Mouse (Mus musculus): ENCODE measurements around the gene Sec1. TPM values are rescaled to one million over a fixed set of nuclear protein-coding genes. Genes with fewer than 3 reads are reported as not detected.

Sec1 gene
- polyA plus RNA-seq, 1 experiment from 2014 or later: 0.74 TPM

- Histone ChIP-seq H3K9ac (ENCODE audit: low read length) (no peak overlapping the region), H3K4me2 (ENCODE audit: low read depth, low read length) (no peak overlapping the region; the same call in 1 of the 2 replicates), H3K9me3 (ENCODE audit: control insufficient read depth, low read length) (no peaks in the 10 kb centered on the region), H3K4me1 (replicated peaks; ENCODE audit: control insufficient read depth, insufficient read depth, low read length) (peaks cover 43% of the 10 kb centered on the region), H3K27me3 (ENCODE audit: control insufficient read depth, insufficient read depth, low read depth, low read length) (peaks cover 30% of the 10 kb centered on the region), H3K27ac (ENCODE audit: low read length) (no peak overlapping the region), H3K4me3 (ENCODE audit: low read length) (no peak overlapping the region), H3K36me3 (ENCODE audit: control insufficient read depth, insufficient read depth, low read length) (no peaks in the 10 kb centered on the region)
- ATAC-seq (ENCODE audit: low read depth): no peak
- WGBS: 85% methylated on average over 17 of the region's 17 CpGs
These were observed 8.8 kb upstream of the Sec1 start for GRCm38 (mm10) chr7:45702809-45703520.

- ATAC-seq (ENCODE audit: low read depth): no peak
- no peaks in the 10 kb centered on the region for H3K9me3 ChIP-seq (ENCODE audit: control insufficient read depth, low read length)
- H3K4me3 ChIP-seq (ENCODE audit: low read length): no peak overlapping the region
- H3K4me1 ChIP-seq (replicated peaks; ENCODE audit: control insufficient read depth, insufficient read depth, low read length): peaks cover 37% of the 10 kb centered on the region
- no peak overlapping the region for H3K4me2 ChIP-seq (ENCODE audit: low read depth, low read length)
- H3K36me3 ChIP-seq (ENCODE audit: control insufficient read depth, insufficient read depth, low read length): no peaks in the 10 kb centered on the region
- WGBS: 93% methylated on average over 11 of the region's 11 CpGs
- H3K9ac ChIP-seq (ENCODE audit: low read length): no peak overlapping the region
- peaks cover 30% of the 10 kb centered on the region for H3K27me3 ChIP-seq (ENCODE audit: control insufficient read depth, insufficient read depth, low read depth, low read length)
- no peak overlapping the region for H3K27ac ChIP-seq (ENCODE audit: low read length)
These were observed 8.1 kb upstream of the Sec1 start for GRCm38 (mm10) chr7:45702316-45702715.

DNA sequence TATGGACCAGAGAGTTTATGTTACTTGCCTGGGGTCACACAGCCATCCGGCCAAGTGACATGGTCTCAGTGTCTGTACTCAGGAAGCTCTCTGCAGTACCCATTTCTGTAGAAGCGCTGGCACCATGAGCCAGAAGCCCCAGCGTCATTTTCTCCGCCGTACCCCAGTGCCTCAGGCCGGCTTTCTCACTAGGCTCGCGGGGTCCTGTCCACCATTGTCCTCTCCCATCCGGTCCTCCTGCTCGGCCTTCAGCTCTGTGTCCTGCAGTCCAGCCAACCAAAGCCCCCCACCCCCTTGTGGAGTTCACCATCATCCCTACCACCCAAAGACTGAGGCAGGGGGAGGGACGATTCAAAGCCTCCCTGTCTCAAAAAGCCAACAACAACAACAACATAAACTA is 7.4 kb upstream of the Sec1 start:
- Histone ChIP-seq H3K4me2 (ENCODE audit: low read depth, low read length) (no peak overlapping the region), H3K9me3 (ENCODE audit: control insufficient read depth, low read length) (no peaks in the 10 kb centered on the region), H3K36me3 (ENCODE audit: control insufficient read depth, insufficient read depth, low read length) (no peaks in the 10 kb centered on the region), H3K4me3 (ENCODE audit: low read length) (no peak overlapping the region), H3K9ac (ENCODE audit: low read length) (no peak overlapping the region), H3K27me3 (ENCODE audit: control insufficient read depth, insufficient read depth, low read depth, low read length) (peaks cover 30% of the 10 kb centered on the region), H3K4me1 (replicated peaks; ENCODE audit: control insufficient read depth, insufficient read depth, low read length) (peaks cover 33% of the 10 kb centered on the region), H3K27ac (ENCODE audit: low read length) (no peak overlapping the region)
- ATAC-seq (ENCODE audit: low read depth): no peak
- WGBS: 87% methylated on average over 11 of the region's 11 CpGs

DNA sequence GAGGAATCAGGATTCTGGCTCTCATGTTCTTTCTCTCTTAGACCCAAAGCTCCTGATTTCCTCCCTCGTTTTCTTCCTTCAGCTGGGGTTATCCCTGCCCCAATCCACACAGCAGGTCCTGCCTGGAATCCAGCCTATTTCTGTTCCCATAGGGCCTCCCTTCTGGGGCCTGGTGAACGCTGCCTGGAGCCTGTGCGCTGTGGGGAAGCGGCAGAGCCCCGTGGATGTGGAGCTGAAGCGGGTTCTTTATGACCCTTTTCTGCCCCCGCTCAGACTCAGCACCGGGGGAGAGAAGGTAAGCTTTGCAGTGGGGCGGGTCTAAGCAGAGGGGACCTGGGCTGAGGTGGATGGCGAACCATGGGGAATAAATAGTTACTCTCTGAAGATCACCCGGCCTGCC is 6.9 kb upstream of the Sec1 start:
- H3K4me3 ChIP-seq (ENCODE audit: low read length): peak overlapping the region; percentile 42; the same call in 1 of the 2 replicates
- H3K9ac ChIP-seq (ENCODE audit: low read length): peak overlapping the region; percentile 33
- no peak overlapping the region for H3K27ac ChIP-seq (ENCODE audit: low read length)
- H3K27me3 ChIP-seq (ENCODE audit: control insufficient read depth, insufficient read depth, low read depth, low read length): peaks cover 30% of the 10 kb centered on the region
- WGBS: 33% methylated on average over 11 of the region's 11 CpGs
- peaks cover 29% of the 10 kb centered on the region for H3K4me1 ChIP-seq (replicated peaks; ENCODE audit: control insufficient read depth, insufficient read depth, low read length)
- H3K4me2 ChIP-seq (ENCODE audit: low read depth, low read length): peak overlapping the region; percentile 60
- H3K36me3 ChIP-seq (ENCODE audit: control insufficient read depth, insufficient read depth, low read length): no peaks in the 10 kb centered on the region
- H3K9me3 ChIP-seq (ENCODE audit: control insufficient read depth, low read length): no peaks in the 10 kb centered on the region
- ATAC-seq (ENCODE audit: low read depth): no peak

- H3K27me3 ChIP-seq (ENCODE audit: control insufficient read depth, insufficient read depth, low read depth, low read length): peaks cover 30% of the 10 kb centered on the region
- H3K4me1 ChIP-seq (replicated peaks; ENCODE audit: control insufficient read depth, insufficient read depth, low read length): peaks cover 23% of the 10 kb centered on the region
- no peaks in the 10 kb centered on the region for H3K36me3 ChIP-seq (ENCODE audit: control insufficient read depth, insufficient read depth, low read length)
- peak; percentile 12; the same call in 1 of the 2 replicates for ATAC-seq (ENCODE audit: low read depth)
- under 1% methylated on average over 20 of the region's 20 CpGs for WGBS
- H3K27ac ChIP-seq (ENCODE audit: low read length): no peak overlapping the region
- peak overlapping the region; percentile 43 for H3K9ac ChIP-seq (ENCODE audit: low read length)
- H3K9me3 ChIP-seq (ENCODE audit: control insufficient read depth, low read length): no peaks in the 10 kb centered on the region
- peak overlapping the region; percentile 60 for H3K4me2 ChIP-seq (ENCODE audit: low read depth, low read length)
- H3K4me3 ChIP-seq (ENCODE audit: low read length): peak overlapping the region; percentile 42
These were observed 6.3 kb upstream of the Sec1 start for GRCm38 (mm10) chr7:45700301-45701015.

- peaks cover 30% of the 10 kb centered on the region for H3K27me3 ChIP-seq (ENCODE audit: control insufficient read depth, insufficient read depth, low read depth, low read length)
- no peak within 1 kb of the TSS for H3K27ac ChIP-seq (ENCODE audit: low read length)
- 2% methylated on average over 36 of the region's 36 CpGs for WGBS
- peak within 1 kb of the TSS; percentile 42 for H3K4me3 ChIP-seq (ENCODE audit: low read length)
- H3K9me3 ChIP-seq (ENCODE audit: control insufficient read depth, low read length): no peaks in the 10 kb centered on the region
- peak within 1 kb of the TSS; percentile 43 for H3K9ac ChIP-seq (ENCODE audit: low read length)
- no peak for ATAC-seq (ENCODE audit: low read depth)
- H3K4me2 ChIP-seq (ENCODE audit: low read depth, low read length): peak within 1 kb of the TSS; percentile 60
- H3K36me3 ChIP-seq (ENCODE audit: control insufficient read depth, insufficient read depth, low read length): no peaks in the 10 kb centered on the region
- H3K4me1 ChIP-seq (replicated peaks; ENCODE audit: control insufficient read depth, insufficient read depth, low read length): peaks cover 21% of the 10 kb centered on the region
These were observed 5.4 kb upstream of the Sec1 start, which contains the start of gene Car11 for GRCm38 (mm10) chr7:45699523-45700141. Gene Car11, plus strand, starts transcription at chr7:45699843.

GRCm38 (mm10) chr7:45697894-45698293 is 3.7 kb upstream of the Sec1 start:
- Histone ChIP-seq H3K9ac (ENCODE audit: low read length) (no peak overlapping the region), H3K9me3 (ENCODE audit: control insufficient read depth, low read length) (no peaks in the 10 kb centered on the region), H3K4me3 (ENCODE audit: low read length) (no peak overlapping the region), H3K27ac (ENCODE audit: low read length) (no peak overlapping the region), H3K36me3 (ENCODE audit: control insufficient read depth, insufficient read depth, low read length) (no peaks in the 10 kb centered on the region), H3K4me2 (ENCODE audit: low read depth, low read length) (no peak overlapping the region), H3K27me3 (ENCODE audit: control insufficient read depth, insufficient read depth, low read depth, low read length) (peaks cover 30% of the 10 kb centered on the region), H3K4me1 (replicated peaks; ENCODE audit: control insufficient read depth, insufficient read depth, low read length) (peaks cover 10% of the 10 kb centered on the region)
- no peak for ATAC-seq (ENCODE audit: low read depth)
- WGBS: 81% methylated on average over 5 of the region's 7 CpGs

GRCm38 (mm10) chr7:45695098-45695497 is 896 bp upstream of the Sec1 start:
- ATAC-seq (ENCODE audit: low read depth): no peak
- Histone ChIP-seq H3K27me3 (ENCODE audit: control insufficient read depth, insufficient read depth, low read depth, low read length) (peaks cover 18% of the 10 kb centered on the region), H3K4me2 (ENCODE audit: low read depth, low read length) (no peak overlapping the region), H3K36me3 (ENCODE audit: control insufficient read depth, insufficient read depth, low read length) (no peaks in the 10 kb centered on the region), H3K9ac (ENCODE audit: low read length) (no peak overlapping the region), H3K9me3 (ENCODE audit: control insufficient read depth, low read length) (no peaks in the 10 kb centered on the region), H3K4me1 (replicated peaks; ENCODE audit: control insufficient read depth, insufficient read depth, low read length) (peaks cover 2% of the 10 kb centered on the region), H3K27ac (ENCODE audit: low read length) (no peak overlapping the region), H3K4me3 (ENCODE audit: low read length) (no peak overlapping the region)
- WGBS: 15% methylated on average over 6 of the region's 6 CpGs

GRCm38 (mm10) chr7:45692364-45692763 is 1.8 kb downstream of the Sec1 start:
- Histone ChIP-seq H3K36me3 (ENCODE audit: control insufficient read depth, insufficient read depth, low read length) (no peaks in the 10 kb centered on the region), H3K27ac (ENCODE audit: low read length) (no peak overlapping the region), H3K9ac (ENCODE audit: low read length) (no peak overlapping the region), H3K4me3 (ENCODE audit: low read length) (no peak overlapping the region), H3K27me3 (ENCODE audit: control insufficient read depth, insufficient read depth, low read depth, low read length) (no peaks in the 10 kb centered on the region), H3K9me3 (ENCODE audit: control insufficient read depth, low read length) (no peaks in the 10 kb centered on the region), H3K4me2 (ENCODE audit: low read depth, low read length) (no peak overlapping the region), H3K4me1 (replicated peaks; ENCODE audit: control insufficient read depth, insufficient read depth, low read length) (no peaks in the 10 kb centered on the region)
- 70% methylated on average over 2 of the region's 2 CpGs for WGBS
- ATAC-seq (ENCODE audit: low read depth): no peak
